Mouse (Mus musculus): ENCODE measurements around the gene Lrrc10. TPM values are rescaled to one million over a fixed set of nuclear protein-coding genes. Genes with fewer than 3 reads are reported as not detected.

Lrrc10 gene
- total RNA-seq, 2 experiments from 2014 or later = 0.17 TPM; not detected in 1

DNA sequence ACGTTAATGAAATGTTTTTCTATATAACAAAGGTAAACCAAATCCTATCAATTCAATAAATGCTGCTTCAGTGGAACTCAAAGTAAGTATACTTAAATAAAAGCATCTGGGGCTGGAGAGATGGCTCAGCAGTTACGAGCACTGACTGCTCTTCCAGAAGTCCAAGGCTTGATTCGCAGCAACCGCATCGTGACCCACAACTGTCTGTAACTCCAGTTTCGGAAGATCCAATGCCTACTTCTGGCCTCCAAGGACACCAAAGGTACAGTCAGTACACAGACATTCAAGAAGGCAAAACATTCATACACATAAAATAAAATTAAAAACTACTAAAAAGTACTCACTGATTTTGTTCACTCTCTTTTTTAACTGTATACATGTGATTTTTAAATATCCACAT is 51.0 kb downstream of the Lrrc10 start:
- TF ChIP-seq CTCF (IDR thresholded peaks at IDR 0.05) = no peak
- no peak overlapping the region for H3K4me3 ChIP-seq
- no peak for DNase-seq
- no peak overlapping the region for H3K27ac ChIP-seq
- intact Hi-C loops (cut with DNase I) = no loop called here

Other genes starting within 250 kb of the Lrrc10 start
- under 1 TPM; 0.08 to 0.25 TPM for gene Myrfl, start 148.4 kb upstream of the Lrrc10 start, total RNA-seq (2021)
- 10 to 100 TPM; 26.2 to 39.2 TPM for gene Rab3ip, start 94.6 kb upstream of the Lrrc10 start, total RNA-seq (2021)
- gene Gm10271, start 72.7 kb upstream of the Lrrc10 start, total RNA-seq (2021) = not detected
- 10 to 100 TPM; 17.7 to 34.1 TPM for gene Best3, start 59.0 kb upstream of the Lrrc10 start, total RNA-seq (2021)
- 100 to 1,000 TPM; 112 to 125 TPM for gene Cct2, start 18.5 kb downstream of the Lrrc10 start, total RNA-seq (2021)
- 10 to 100 TPM in 1 of 2 experiments, 1 to 10 TPM in 1; 8.1 to 11.5 TPM for gene Frs2, start 103.2 kb downstream of the Lrrc10 start, total RNA-seq (2021)
- 10 to 100 TPM; 16.9 to 17.1 TPM for gene Yeats4, start 179.2 kb downstream of the Lrrc10 start, total RNA-seq (2021)
- not detected for gene 9530003J23Rik, start 193.4 kb downstream of the Lrrc10 start, total RNA-seq (2021)
- 10 to 100 TPM; 30.6 to 45.9 TPM for gene Lyz2, start 237.0 kb downstream of the Lrrc10 start, total RNA-seq (2021)
- gene Lyz1, start 247.5 kb downstream of the Lrrc10 start, total RNA-seq (2021) = 1 to 10 TPM; 3.7 to 6.3 TPM